Mouse (Mus musculus) right cerebral cortex, adult 18-20 months (tissue): ENCODE data around the gene Cpsf6.

Experiments used
- DNase-seq: peaks from one replicate; pipeline ENCODE4 v3.0.0; 2022; ENCODE audit warnings: mixed read lengths

Cpsf6 gene

GRCm38 (mm10) chr10:117384386-117385085 lies 4.7 kb upstream of the Cpsf6 start:
- no peak for DNase-seq

GRCm38 (mm10) chr10:117383941-117384340 lies 4.1 kb upstream of the Cpsf6 start:
- no peak for DNase-seq

GRCm38 (mm10) chr10:117382996-117383550 lies 3.3 kb upstream of the Cpsf6 start:
- DNase-seq: no peak

- DNase-seq: no peak
Observed at GRCm38 (mm10) chr10:117382146-117382545, 2.3 kb upstream of the Cpsf6 start.

- DNase-seq: no peak
Observed at GRCm38 (mm10) chr10:117380721-117381570, 1.1 kb upstream of the Cpsf6 start.

GRCm38 (mm10) chr10:117379441-117379840 lies 374 bp downstream of the Cpsf6 start:
- DNase-seq: no peak

GRCm38 (mm10) chr10:117378642-117379041 lies 1.2 kb downstream of the Cpsf6 start:
- no peak for DNase-seq

- no peak for DNase-seq
Observed at GRCm38 (mm10) chr10:117378291-117378555, 1.6 kb downstream of the Cpsf6 start.

- DNase-seq: no peak
Observed at GRCm38 (mm10) chr10:117377431-117378290, 2.2 kb downstream of the Cpsf6 start.

GRCm38 (mm10) chr10:117376580-117377189 lies 3.1 kb downstream of the Cpsf6 start:
- peak; percentile 96 for DNase-seq

- peak; percentile 36 for DNase-seq
Observed at GRCm38 (mm10) chr10:117375841-117376579, 3.8 kb downstream of the Cpsf6 start.

GRCm38 (mm10) chr10:117375163-117375562 lies 4.7 kb downstream of the Cpsf6 start:
- DNase-seq: no peak

- peak; percentile 29 for DNase-seq
Observed at GRCm38 (mm10) chr10:117363106-117363505, 16.7 kb downstream of the Cpsf6 start.

- DNase-seq: no peak
Observed at GRCm38 (mm10) chr10:117358891-117359290, 20.9 kb downstream of the Cpsf6 start.

- DNase-seq: no peak
Observed at GRCm38 (mm10) chr10:117343000-117343399, 36.8 kb downstream of the Cpsf6 start.

GRCm38 (mm10) chr10:117342406-117342805 lies 37.4 kb downstream of the Cpsf6 start:
- no peak for DNase-seq

GRCm38 (mm10) chr10:117341029-117341428 lies 38.8 kb downstream of the Cpsf6 start:
- DNase-seq: no peak

- no peak for DNase-seq
Observed at GRCm38 (mm10) chr10:117339241-117339640, 40.6 kb downstream of the Cpsf6 start.

GRCm38 (mm10) chr10:117337946-117338345 lies 41.9 kb downstream of the Cpsf6 start:
- no peak for DNase-seq

GRCm38 (mm10) chr10:117335649-117336048 lies 44.2 kb downstream of the Cpsf6 start:
- DNase-seq: no peak

GRCm38 (mm10) chr10:117330521-117330920 lies 49.3 kb downstream of the Cpsf6 start:
- DNase-seq: no peak

GRCm38 (mm10) chr10:117323782-117324181 lies 56.0 kb downstream of the Cpsf6 start:
- no peak for DNase-seq
